Mouse (Mus musculus) heart, adult 11 months (tissue): ENCODE results near the gene Mto1.
"Not testable (repeated sequence)": the region's sequence is repeated elsewhere in the genome, so short reads cannot be mapped to it uniquely, and the experiment has no call there.

Source experiments
- DNase-seq: peaks from one replicate; pipeline ENCODE4 v3.0.0; 2022

Mto1 gene

GRCm38 (mm10) chr9:78506722-78507077 is 58.7 kb downstream of the Mto1 start:
- DNase-seq, result no peak

GRCm38 (mm10) chr9:78508106-78508786 is 60.2 kb downstream of the Mto1 start:
- peak; percentile 74 for DNase-seq

GRCm38 (mm10) chr9:78511705-78512104 is 63.7 kb downstream of the Mto1 start:
- peak; percentile 27 for DNase-seq

- peak; percentile 98 for DNase-seq
These were observed 65.9 kb downstream of the Mto1 start for GRCm38 (mm10) chr9:78513776-78514500.

DNA sequence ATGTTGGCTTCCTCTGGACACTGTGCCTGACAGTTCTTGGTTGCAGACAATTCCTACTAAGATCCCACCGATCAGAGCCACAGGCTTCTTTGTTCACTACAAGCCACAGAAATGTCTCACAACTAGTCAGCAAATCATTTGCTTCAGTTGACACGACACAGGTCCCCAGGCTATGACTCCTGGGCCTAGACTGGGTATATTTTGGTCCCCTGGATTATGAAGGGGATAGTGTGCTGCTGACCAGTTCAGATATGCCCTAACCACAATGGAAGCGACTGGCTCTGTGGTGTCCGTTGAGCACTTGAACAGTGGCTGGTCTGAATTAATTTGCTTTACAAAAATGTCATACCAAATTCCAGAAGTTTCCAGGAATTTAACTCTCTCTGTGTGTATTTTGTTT is 66.7 kb downstream of the Mto1 start:
- DNase-seq, result no peak

GRCm38 (mm10) chr9:78516125-78516524 is 68.1 kb downstream of the Mto1 start:
- DNase-seq, result peak; percentile 48

DNA sequence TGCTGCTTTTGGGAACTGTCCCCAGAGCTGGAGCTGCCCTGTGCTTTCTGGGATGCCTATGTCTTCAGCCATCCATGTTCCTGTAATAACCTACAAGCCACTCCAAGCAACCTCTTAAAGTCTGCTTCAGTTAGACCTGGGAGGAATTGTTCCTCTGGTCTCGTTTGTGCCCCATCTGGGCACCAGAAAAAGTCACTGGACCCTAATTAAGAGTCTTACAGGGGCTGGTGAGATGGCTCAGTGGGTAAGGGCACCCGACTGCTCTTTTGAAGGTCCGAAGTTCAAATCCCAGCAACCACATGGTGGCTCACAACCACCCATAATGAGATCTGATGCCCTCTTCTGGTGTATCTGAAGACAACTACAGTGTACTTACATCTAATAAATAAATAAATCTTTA is 69.2 kb downstream of the Mto1 start:
- DNase-seq, result not testable (repeated sequence)

DNA sequence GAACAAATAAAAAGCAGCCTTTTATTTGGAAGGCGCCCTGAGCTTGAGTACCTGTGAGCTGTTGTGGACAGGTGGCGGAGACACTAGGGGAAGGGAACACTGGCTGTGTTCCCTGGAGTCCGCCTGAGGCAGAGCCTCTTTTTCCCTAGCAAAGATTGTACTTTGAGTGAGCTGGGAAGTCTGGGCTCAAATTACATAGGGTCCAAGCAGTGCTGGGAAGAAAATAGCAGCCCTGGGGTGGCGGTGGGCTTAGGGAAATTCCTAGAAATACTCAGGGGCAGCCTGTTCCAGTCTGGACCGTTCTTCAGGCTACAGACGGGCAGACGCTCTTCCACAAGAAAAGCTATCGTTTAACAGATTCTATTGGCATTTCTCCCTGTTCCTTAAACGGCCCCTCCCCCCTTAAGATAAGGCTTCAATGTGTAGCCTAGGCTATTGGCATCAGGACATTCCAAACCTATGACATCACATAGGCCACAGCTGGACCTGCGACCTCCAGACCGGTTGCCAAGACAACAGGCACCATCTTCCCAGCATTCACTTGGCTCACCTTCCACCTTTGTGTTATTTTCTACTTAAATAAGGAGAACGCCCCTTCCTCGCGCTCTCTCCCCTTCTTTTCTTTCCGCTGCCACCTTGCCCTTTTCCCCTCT is 72.2 kb downstream of the Mto1 start:
- no peak for DNase-seq

DNA sequence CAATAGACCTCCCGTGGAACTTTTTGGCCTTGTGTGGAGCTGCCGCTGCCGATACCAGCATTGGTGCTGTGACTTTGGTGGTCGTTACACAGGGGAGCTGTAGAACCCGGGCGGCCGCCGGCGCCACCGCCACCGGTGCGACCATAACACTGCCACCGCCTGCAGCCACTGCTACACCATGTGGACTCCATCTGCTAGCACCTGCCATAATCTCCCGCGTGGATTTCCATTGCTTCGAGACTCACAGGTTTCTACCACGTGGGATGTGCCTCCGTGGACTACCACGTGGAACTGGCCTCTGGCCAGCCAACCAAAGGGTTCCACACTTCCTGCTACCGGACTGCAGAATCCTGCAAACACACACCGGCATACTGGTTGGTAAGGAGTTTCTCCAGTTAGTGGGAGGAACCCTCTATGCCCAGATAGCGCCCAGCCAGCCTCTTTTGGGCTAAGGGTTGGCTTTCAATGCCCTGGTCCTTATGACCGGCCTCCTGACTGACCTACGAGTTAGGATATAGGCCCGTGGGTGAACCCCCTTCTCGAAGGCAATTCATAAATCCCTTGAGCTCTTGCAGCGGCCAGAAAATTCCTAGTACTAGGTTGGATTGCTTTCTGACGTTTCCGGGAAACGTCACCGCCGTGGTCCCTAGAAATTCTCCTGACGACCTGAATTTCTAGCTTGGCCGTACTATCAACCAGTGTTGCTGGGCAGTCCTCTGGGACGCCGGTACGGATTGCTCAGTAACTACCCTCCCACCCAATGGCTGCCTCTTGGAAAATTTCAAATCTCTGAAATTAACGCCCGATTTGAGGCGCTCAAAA is 73.0 kb downstream of the Mto1 start:
- DNase-seq, result peak; percentile 97

GRCm38 (mm10) chr9:78521689-78522088 is 73.7 kb downstream of the Mto1 start:
- peak; percentile 91 for DNase-seq
